Mouse (Mus musculus) myocyte (in vitro differentiated cells): ENCODE data around the gene Napepld. TPM values are rescaled to one million over a fixed set of nuclear protein-coding genes. Genes with fewer than 3 reads are reported as not detected.

Experiments
- H3K27me3 ChIP-seq: one replicate; pipeline ENCODE4 v1.6.1; 2011; ENCODE audit not compliant: control insufficient read depth, insufficient read depth, insufficient read length
- H3K36me3 ChIP-seq: one replicate; pipeline ENCODE4 v1.6.1; 2011; ENCODE audit not compliant: control insufficient read depth, insufficient read depth
- H3K4me2 ChIP-seq: one replicate; pipeline ENCODE4 v1.6.1; 2011; ENCODE audit warnings: low read depth, control low read depth
- H3K4me3 ChIP-seq: one replicate; pipeline ENCODE4 v1.5.1; 2011; ENCODE audit warnings: mild to moderate bottlenecking, control low read depth, moderate library complexity
- H3K79me2 ChIP-seq: one replicate; pipeline ENCODE4 v1.6.1; 2011; ENCODE audit not compliant: control insufficient read depth, insufficient read depth
- H3ac ChIP-seq: one replicate; pipeline ENCODE4 v1.6.1; 2011; ENCODE audit not compliant: control insufficient read depth, insufficient read length
- CEBPB ChIP-seq: IDR thresholded peaks from 2 replicates; pipeline ENCODE4 v1.6.1; 2011; ENCODE audit warnings: mild to moderate bottlenecking, moderate library complexity; ENCODE audit not compliant: poor library complexity, insufficient read depth, severe bottlenecking
- E2F4 ChIP-seq: IDR thresholded peaks from one replicate; pipeline ENCODE4 v1.6.1; 2011; ENCODE audit warnings: mild to moderate bottlenecking, control low read depth, moderate library complexity; ENCODE audit not compliant: insufficient read depth
- MAX ChIP-seq: IDR thresholded peaks from one replicate; pipeline ENCODE4 v1.6.1; 2011; ENCODE audit warnings: low read depth, mild to moderate bottlenecking, control low read depth
- MYOD1 ChIP-seq, 3 experiments: IDR thresholded peaks; one replicate each; pipeline ENCODE4 v1.6.1; 2011; ENCODE audit warnings: control low read depth in 2 of 3, low read depth in 2 of 3, mild to moderate bottlenecking in 2 of 3, moderate library complexity in 1 of 3; ENCODE audit not compliant: insufficient read length in 2 of 3, control insufficient read depth in 1 of 3
- MYOG ChIP-seq, 3 experiments: IDR thresholded peaks; one replicate each; pipeline ENCODE4 v1.6.1; 2011; ENCODE audit warnings: control low read depth in 2 of 3, low read depth in 2 of 3, mild to moderate bottlenecking in 2 of 3; ENCODE audit not compliant: insufficient read length in 2 of 3, control insufficient read depth in 1 of 3, insufficient read depth in 1 of 3
- POLR2A ChIP-seq: IDR thresholded peaks from one replicate; pipeline ENCODE4 v1.6.1; 2011; ENCODE audit warnings: low read depth, mild to moderate bottlenecking, control low read depth, moderate library complexity; ENCODE audit not compliant: insufficient read length
- POLR2AphosphoS2 ChIP-seq: IDR thresholded peaks from one replicate; pipeline ENCODE4 v1.6.1; 2011; ENCODE audit warnings: low read depth, control low read depth; ENCODE audit not compliant: insufficient read length
- REST ChIP-seq: IDR thresholded peaks from one replicate; pipeline ENCODE4 v1.6.1; 2011; ENCODE audit warnings: mild to moderate bottlenecking, control low read depth, moderate library complexity; ENCODE audit not compliant: insufficient read depth, insufficient read length
- SRF ChIP-seq: IDR thresholded peaks from one replicate; pipeline ENCODE4 v1.6.1; 2011; ENCODE audit warnings: low read depth; ENCODE audit not compliant: control insufficient read depth, insufficient read length
- TCF12 ChIP-seq: IDR thresholded peaks from one replicate; pipeline ENCODE4 v1.6.1; 2011; ENCODE audit warnings: mild to moderate bottlenecking, control low read depth; ENCODE audit not compliant: poor library complexity, insufficient read depth, severe bottlenecking
- TCF3 ChIP-seq: IDR thresholded peaks from one replicate; pipeline ENCODE4 v1.6.1; 2011; ENCODE audit warnings: low read depth, control low read depth; ENCODE audit not compliant: insufficient read length
- USF1 ChIP-seq: IDR thresholded peaks from one replicate; pipeline ENCODE4 v1.6.1; 2011; ENCODE audit warnings: low read depth, mild to moderate bottlenecking, control low read depth, moderate library complexity
- polyA plus RNA-seq: library from polyadenylated mRNA; unstranded; fragments of >200 nt; fragmentation: generic; extraction: Trizol; gene quantifications from one replicate; pipeline ENCODE4 v1.2.1, GENCODE M21; 2012; ENCODE audit warnings: missing spikeins

Gene Napepld
- polyA plus RNA-seq = 0.66 TPM

- Histone ChIP-seq H3K4me3 (peak within 1 kb of the TSS; percentile 37), H3K27me3 (no peaks in the 10 kb centered on the region), H3ac (peak within 1 kb of the TSS; percentile 57), H3K4me2 (peak within 1 kb of the TSS; percentile 91), H3K36me3 (no peaks in the 10 kb centered on the region), H3K79me2 (no peaks in the 10 kb centered on the region)
- TF ChIP-seq TCF12 = no peak
- TF ChIP-seq MAX = no peak
- TF ChIP-seq MYOD1 (IDR thresholded peaks at IDR 0.05; ENCODE audit: control insufficient read depth in 1 of 3, insufficient read length in 2 of 3, low read depth in 2 of 3) = peak in 1 of 3 experiments; percentile 72
- TF ChIP-seq USF1 = peak; percentile 97
- peak; percentile 100 for TF ChIP-seq POLR2AphosphoS2
- no peak for TF ChIP-seq TCF3
- TF ChIP-seq SRF = peak; percentile 21
- TF ChIP-seq POLR2A = peak; percentile 100
- peak; percentile 75 for TF ChIP-seq CEBPB
- peak in 2 of 3 experiments; percentile 74 to 77 for TF ChIP-seq MYOG (IDR thresholded peaks at IDR 0.05; ENCODE audit: control insufficient read depth in 1 of 3, insufficient read depth in 1 of 3, insufficient read length in 2 of 3, low read depth in 2 of 3)
- no peak for TF ChIP-seq REST
- TF ChIP-seq E2F4 = no peak
Measured at GRCm38 (mm10) chr5:21701351-21702008, at the start of gene Napepld. TSS of gene Napepld (minus strand) at chr5:21701396.

GRCm38 (mm10) chr5:21745966-21746365 lies 44.8 kb upstream of the Napepld start:
- H3K36me3 ChIP-seq = peaks cover 39% of the 10 kb centered on the region
- TF ChIP-seq MYOG (IDR thresholded peaks at IDR 0.05; ENCODE audit: control insufficient read depth in 1 of 3, insufficient read depth in 1 of 3, insufficient read length in 2 of 3, low read depth in 2 of 3) (no peak), POLR2AphosphoS2 (no peak), POLR2A (no peak), CEBPB (no peak), MYOD1 (IDR thresholded peaks at IDR 0.05; ENCODE audit: control insufficient read depth in 1 of 3, insufficient read length in 2 of 3, low read depth in 2 of 3) (no peak), USF1 (no peak), TCF3 (no peak), E2F4 (no peak), REST (no peak)
- no peak overlapping the region for H3ac ChIP-seq
- no peaks in the 10 kb centered on the region for H3K27me3 ChIP-seq
- no peaks in the 10 kb centered on the region for H3K79me2 ChIP-seq
- H3K4me2 ChIP-seq = no peak overlapping the region
- H3K4me3 ChIP-seq = no peak overlapping the region

- Histone ChIP-seq H3K4me3 (no peak overlapping the region), H3K79me2 (no peaks in the 10 kb centered on the region), H3K4me2 (no peak overlapping the region), H3K36me3 (peaks cover 46% of the 10 kb centered on the region), H3ac (no peak overlapping the region), H3K27me3 (no peaks in the 10 kb centered on the region)
- TF ChIP-seq REST (no peak), TCF12 (no peak), POLR2AphosphoS2 (no peak), MYOD1 (IDR thresholded peaks at IDR 0.05; ENCODE audit: control insufficient read depth in 1 of 3, insufficient read length in 2 of 3, low read depth in 2 of 3) (no peak), TCF3 (no peak), SRF (no peak), MYOG (IDR thresholded peaks at IDR 0.05; ENCODE audit: control insufficient read depth in 1 of 3, insufficient read depth in 1 of 3, insufficient read length in 2 of 3, low read depth in 2 of 3) (no peak), CEBPB (no peak), USF1 (no peak), MAX (no peak), POLR2A (no peak)
Measured at GRCm38 (mm10) chr5:21744651-21745050, 43.5 kb upstream of the Napepld start.

- Histone ChIP-seq H3K4me2 (no peak overlapping the region), H3K36me3 (peaks cover 41% of the 10 kb centered on the region), H3ac (no peak overlapping the region), H3K27me3 (no peaks in the 10 kb centered on the region), H3K4me3 (no peak overlapping the region), H3K79me2 (no peaks in the 10 kb centered on the region)
- TF ChIP-seq MYOG (IDR thresholded peaks at IDR 0.05; ENCODE audit: control insufficient read depth in 1 of 3, insufficient read depth in 1 of 3, insufficient read length in 2 of 3, low read depth in 2 of 3) (no peak), TCF12 (no peak), POLR2A (no peak), MAX (no peak), TCF3 (no peak), POLR2AphosphoS2 (no peak), CEBPB (no peak), REST (no peak), E2F4 (no peak), MYOD1 (IDR thresholded peaks at IDR 0.05; ENCODE audit: control insufficient read depth in 1 of 3, insufficient read length in 2 of 3, low read depth in 2 of 3) (no peak), USF1 (no peak), SRF (no peak)
Measured at GRCm38 (mm10) chr5:21743606-21744005, 42.4 kb upstream of the Napepld start.
